Mouse (Mus musculus) heart, adult 2 months (tissue): ENCODE data around the gene Nr2f6.

ENCODE experiments used
- CTCF ChIP-seq: fragments of 200-600 bp; IDR thresholded peaks from 2 replicates; pipeline ENCODE4 v1.8.1; 2022; ENCODE audit warnings: antibody characterized with exemption, mild to moderate bottlenecking, moderate library complexity
- EP300 ChIP-seq: fragments of 200-500 bp; IDR thresholded peaks from 2 replicates; pipeline ENCODE4 v1.6.1; 2011; ENCODE audit warnings: low read depth, low read length, control low read depth; ENCODE audit not compliant: insufficient read depth
- POLR2A ChIP-seq: fragments of 200-500 bp; IDR thresholded peaks from 2 replicates; pipeline ENCODE4 v1.6.1; 2011; ENCODE audit warnings: mild to moderate bottlenecking, low read depth, low read length, control low read depth; ENCODE audit not compliant: insufficient read depth

DNA sequence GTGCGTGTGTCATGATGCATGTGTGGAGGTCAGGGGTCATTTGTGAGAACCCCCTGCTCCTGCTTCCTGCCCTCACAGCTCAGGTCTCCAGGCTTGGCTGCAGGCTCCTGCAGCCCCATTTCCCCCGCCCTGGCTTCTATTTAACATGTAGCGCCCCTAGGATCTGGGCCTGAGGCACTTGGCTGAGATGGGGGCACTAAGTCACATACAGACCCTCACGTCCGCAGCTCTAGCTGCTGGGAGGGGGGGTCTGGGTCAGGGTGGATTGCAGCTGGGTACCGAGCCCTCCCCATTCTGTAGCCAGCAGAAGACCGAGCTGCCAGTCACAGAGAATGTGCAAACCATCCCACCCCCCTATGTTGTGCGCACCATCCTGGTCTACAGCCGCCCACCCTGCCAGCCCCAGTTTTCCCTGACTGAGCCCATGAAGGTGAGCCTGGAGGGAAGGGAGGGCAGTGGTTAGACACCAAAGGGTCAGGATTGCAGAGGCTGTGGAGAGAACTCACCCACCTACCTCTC lies 20.7 kb upstream of the Nr2f6 start:
- TF ChIP-seq CTCF, result no peak
- no peak for TF ChIP-seq POLR2A
- TF ChIP-seq EP300, result no peak
